Comparison of ENCODE assay signal across 8 mouse cellular contexts in the genomic region with DNA sequence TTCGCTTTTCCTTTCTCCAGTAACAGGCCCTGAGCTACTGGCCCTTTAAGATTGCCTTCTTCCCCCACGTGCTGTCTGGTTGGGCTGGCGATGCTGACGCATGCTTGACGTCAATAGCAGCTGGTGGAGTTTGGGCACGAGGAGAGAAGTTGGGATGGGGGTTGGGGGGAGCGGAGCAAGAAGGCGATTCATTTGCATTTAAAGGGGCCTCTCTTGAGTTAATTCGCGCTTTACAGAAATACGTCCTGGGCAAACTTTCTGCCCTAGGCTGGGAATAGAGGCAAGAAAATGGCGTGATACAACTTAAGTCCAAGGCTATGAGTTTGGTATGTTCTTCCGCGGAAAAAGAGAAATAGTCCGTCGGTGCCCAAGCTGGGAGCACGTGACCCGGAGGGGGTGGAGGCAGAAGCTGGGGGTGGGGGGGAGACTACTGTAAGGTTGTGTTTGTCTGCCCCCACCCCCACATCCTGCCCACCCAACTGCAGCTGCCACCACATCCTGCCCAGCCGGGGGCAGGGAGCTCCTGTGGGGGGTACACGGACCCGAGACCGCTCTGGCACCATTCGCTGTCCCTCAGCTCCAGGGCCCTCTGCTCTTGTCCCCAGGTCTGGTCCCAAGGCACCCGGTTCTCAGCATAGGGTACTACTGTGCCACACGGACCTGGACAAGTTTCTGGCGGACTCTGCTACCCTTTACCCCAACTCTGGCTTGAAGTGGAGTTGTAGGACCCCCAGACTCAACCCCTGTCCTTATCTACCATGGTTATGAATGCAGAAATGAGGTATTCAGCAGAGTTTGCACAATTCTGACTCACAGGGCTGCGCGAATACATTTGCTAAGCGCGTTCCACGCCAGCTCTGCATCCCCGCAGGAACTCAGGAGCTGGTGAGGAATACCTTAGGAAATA. TPM values are rescaled to one million over a fixed set of nuclear protein-coding genes. Genes with fewer than 3 reads are reported as not detected.
DNase-seq lines count a peak whose midpoint lies in the region; ATAC-seq and TF ChIP-seq lines count a peak whose summit lies in the region.

No protein-coding gene starts in this region.

- TF ChIP-seq RAD21 in CH12.LX (IDR thresholded peaks at IDR 0.05; ENCODE audit: low read depth, low read length) = no peak

- TF ChIP-seq CTCF in CH12.LX (conservative IDR thresholded peaks at IDR 0.05 in 1 of 2, IDR thresholded peaks at IDR 0.05 in 1 of 2; ENCODE audit: low read depth in 2 of 2, low read length in 2 of 2) = no peak
- no peak for TF ChIP-seq CTCF in liver, postnatal 0 days (IDR thresholded peaks at IDR 0.05; ENCODE audit: low read depth)

- ATAC-seq in forebrain, embryonic 13.5 days = peak; percentile 84
- peak; percentile 49 for ATAC-seq in liver, postnatal 0 days
- peak; percentile 81 for ATAC-seq in neural tube, embryonic 14.5 days (ENCODE audit: low read depth)

- peaks cover 0 to 2% of the 10 kb centered on the region in 2 experiments for H3K36me3 ChIP-seq in CH12.LX (replicated peaks in 1 of 2; ENCODE audit: control insufficient read depth in 1 of 2, insufficient read depth in 1 of 2, low read length in 1 of 2)
- H3K36me3 ChIP-seq in forebrain, embryonic 13.5 days (ENCODE audit: poor library complexity, severe bottlenecking) = no peaks in the 10 kb centered on the region
- no peaks in the 10 kb centered on the region for H3K36me3 ChIP-seq in liver, postnatal 0 days (replicated peaks; ENCODE audit: insufficient read depth, low read length)
- no peaks in the 10 kb centered on the region for H3K36me3 ChIP-seq in neural tube, embryonic 14.5 days (ENCODE audit: control insufficient read depth, insufficient read depth, low read length)

- in situ Hi-C loops in CH12.LX (cut with MboI; ENCODE audit: low pct_ligation_motif_present, low pct_unique_long_range_greater_than_20kb, low sequenced_read_pairs) = no loop called here

- peak; percentile 43; the same call in 1 of the 2 replicates for TF ChIP-seq POLR2A in CH12.LX (IDR thresholded peaks at IDR 0.05; ENCODE audit: low read depth, low read length)

- H3K27ac ChIP-seq in CH12.LX (ENCODE audit: insufficient read depth, low read depth) = peak overlapping the region; percentile 88
- peak overlapping the region; percentile 75 for H3K27ac ChIP-seq in forebrain, embryonic 13.5 days
- peak overlapping the region; percentile 97 for H3K27ac ChIP-seq in liver, postnatal 0 days (ENCODE audit: low read depth)
- H3K27ac ChIP-seq in neural tube, embryonic 14.5 days (ENCODE audit: low read depth, low read length) = peak overlapping the region; percentile 74

- under 1% methylated on average over 32 of the region's 32 CpGs for WGBS in forebrain, embryonic 13.5 days
- WGBS in large intestine, adult 2 months = 0% methylated on average over 32 of the region's 32 CpGs
- WGBS in liver, postnatal 0 days (ENCODE audit: insufficient replicate concordance) = under 1% methylated on average over 32 of the region's 32 CpGs
- under 1% methylated on average over 32 of the region's 32 CpGs for WGBS in neural tube, embryonic 14.5 days

- intact Hi-C loops in heart, postnatal 10 days (cut with DNase I) = no loop called here

- peak; percentile 98 for DNase-seq in CH12.LX (ENCODE audit: extremely low read depth)
- peak; percentile 76 for DNase-seq in c-Kit-positive CD71-positive TER-119-positive erythroid progenitor cells, embryonic 14.5 days (ENCODE audit: low spot score)
- peak; percentile 97 for DNase-seq in heart, postnatal 10 days
- peak; percentile 94 for DNase-seq in large intestine, adult 2 months (ENCODE audit: low read depth, low spot score)
- DNase-seq in liver, postnatal 0 days = peak; percentile 90
- DNase-seq in testis, postnatal 10 days (ENCODE audit: low spot score) = peak; percentile 89

- H3K4me2 ChIP-seq in CH12.LX (ENCODE audit: insufficient read depth, low read depth, poor library complexity, severe bottlenecking) = peak overlapping the region; percentile 84
- H3K4me2 ChIP-seq in forebrain, embryonic 13.5 days = peak overlapping the region; percentile 88
- peak overlapping the region; percentile 79 for H3K4me2 ChIP-seq in liver, postnatal 0 days (ENCODE audit: low read depth, low read length)
- H3K4me2 ChIP-seq in neural tube, embryonic 14.5 days (ENCODE audit: low read depth, low read length) = peak overlapping the region; percentile 93

- H3K4me1 ChIP-seq in CH12.LX (ENCODE audit: control insufficient read depth in 1 of 2, insufficient read depth in 2 of 2) = peaks cover 14 to 54% of the 10 kb centered on the region in 2 experiments
- H3K4me1 ChIP-seq in forebrain, embryonic 13.5 days = peaks cover 48% of the 10 kb centered on the region
- H3K4me1 ChIP-seq in liver, postnatal 0 days (ENCODE audit: insufficient read depth) = peaks cover 41% of the 10 kb centered on the region
- peaks cover 16% of the 10 kb centered on the region for H3K4me1 ChIP-seq in neural tube, embryonic 14.5 days (ENCODE audit: control insufficient read depth, insufficient read depth, low read length)

- TF ChIP-seq EP300 in CH12.LX (IDR thresholded peaks at IDR 0.05; ENCODE audit: low read length) = 0 out of 2 replicates have a peak, but pooled peaks have one; percentile 2
- TF ChIP-seq EP300 in liver, postnatal 0 days (IDR thresholded peaks at IDR 0.05; ENCODE audit: low read depth) = peak; percentile 86

- dilution Hi-C loops in CH12.LX (cut with MboI; ENCODE audit: extremely low pct_ligation_motif_present, extremely low pct_unique_long_range_greater_than_20kb, low sequenced_read_pairs) = no loop called here

- H3K27me3 ChIP-seq in CH12.LX (replicated peaks) = no peaks in the 10 kb centered on the region
- H3K27me3 ChIP-seq in forebrain, embryonic 13.5 days = peaks cover 18% of the 10 kb centered on the region
- no peaks in the 10 kb centered on the region for H3K27me3 ChIP-seq in liver, postnatal 0 days (ENCODE audit: insufficient read depth, low read length)
- H3K27me3 ChIP-seq in neural tube, embryonic 14.5 days (ENCODE audit: control insufficient read depth, insufficient read depth, low read length) = peaks cover 4% of the 10 kb centered on the region

- peak overlapping the region; percentile 80 for H3K9ac ChIP-seq in CH12.LX (ENCODE audit: insufficient read depth, low read depth)
- H3K9ac ChIP-seq in forebrain, embryonic 13.5 days = peak overlapping the region; percentile 67
- peak overlapping the region; percentile 69 for H3K9ac ChIP-seq in liver, postnatal 0 days (replicated peaks)
- peak overlapping the region; percentile 37 for H3K9ac ChIP-seq in neural tube, embryonic 14.5 days (replicated peaks; ENCODE audit: low read depth, low read length)

- peaks cover 11% of the 10 kb centered on the region for H3K79me2 ChIP-seq in CH12.LX (replicated peaks; ENCODE audit: control insufficient read depth, extremely low read depth, insufficient read depth, poor library complexity, severe bottlenecking)

- no peaks in the 10 kb centered on the region for H3K9me3 ChIP-seq in CH12.LX (replicated peaks; ENCODE audit: low read length)
- no peaks in the 10 kb centered on the region for H3K9me3 ChIP-seq in forebrain, embryonic 13.5 days (replicated peaks)
- no peaks in the 10 kb centered on the region for H3K9me3 ChIP-seq in liver, postnatal 0 days (ENCODE audit: low read length)
- H3K9me3 ChIP-seq in neural tube, embryonic 14.5 days (ENCODE audit: control insufficient read depth, low read length) = no peaks in the 10 kb centered on the region

- H3K4me3 ChIP-seq in CH12.LX (replicated peaks in 1 of 3; ENCODE audit: low read depth in 2 of 3, low read length in 2 of 3, poor library complexity in 1 of 3) = peak overlapping the region; percentile 56 to 72 (median 69)
- peak overlapping the region; percentile 57 for H3K4me3 ChIP-seq in forebrain, embryonic 13.5 days
- peak overlapping the region; percentile 48 for H3K4me3 ChIP-seq in liver, postnatal 0 days (ENCODE audit: low read depth, low read length)
- peak overlapping the region; percentile 43 for H3K4me3 ChIP-seq in neural tube, embryonic 14.5 days (ENCODE audit: low read depth, low read length)

TF ChIP-seq in CH12.LX, 34 proteins besides CTCF, POLR2A, EP300 and RAD21 (continues in another document):
- TF ChIP-seq ETS1 (conservative IDR thresholded peaks at IDR 0.05; ENCODE audit: low read depth, low read length) (peak; percentile 100), JUND (conservative IDR thresholded peaks at IDR 0.05; ENCODE audit: low read depth, low read length) (0 out of 2 replicates have a peak, but pooled peaks have one; percentile 23), ZKSCAN1 (IDR thresholded peaks at IDR 0.05; ENCODE audit: borderline replicate concordance, low read depth, low read length) (no peak), SIN3A (IDR thresholded peaks at IDR 0.05; ENCODE audit: low read length) (peak; percentile 99), UBTF (IDR thresholded peaks at IDR 0.05; ENCODE audit: low read depth, low read length) (no peak), RCOR1 (conservative IDR thresholded peaks at IDR 0.05; ENCODE audit: low read depth, low read length) (no peak; the same call in 1 of the 2 replicates), BHLHE40 (IDR thresholded peaks at IDR 0.05; ENCODE audit: low read depth, low read length) (peak; percentile 99), E2F4 (IDR thresholded peaks at IDR 0.05; ENCODE audit: insufficient replicate concordance, low read depth, low read length) (no peak), ELF1 (IDR thresholded peaks at IDR 0.05; ENCODE audit: low read depth, low read length) (peak; percentile 35; the same call in 1 of the 2 replicates), MAX (IDR thresholded peaks at IDR 0.05; ENCODE audit: low read length) (peak; percentile 99), USF1 (IDR thresholded peaks at IDR 0.05; ENCODE audit: low read depth, low read length) (peak; percentile 82)

RNA-seq across cellular contexts. Expression of a gene that starts 3.6 kb away (rescaled TPM):
- total RNA-seq in CH12.LX (2012; rRNA removed) = 10.9 and 11.0 TPM in 2 replicates
- total RNA-seq in CH12.LX (2014; rRNA removed) = 4.3 and 4.8 TPM in 2 replicates
- polyA plus RNA-seq in CH12.LX (2012; ENCODE audit: insufficient read length, low read depth) = 51.2 and 75.8 TPM in 2 replicates
- polyA plus RNA-seq in forebrain, embryonic 13.5 days (2015; fragmentation: Nextera tagmentation; extraction: Ambion mirVana) = 15.0 and 16.5 TPM in 2 replicates
- total RNA-seq in heart, postnatal 10 days (2021) = 100 to 1,000 TPM; 121 to 133 TPM
- polyA plus RNA-seq in large intestine, adult 2 months (2012; rRNA removed) = 26.1 and 40.8 TPM in 2 replicates
- polyA plus RNA-seq in liver, postnatal 0 days (2015; fragmentation: Nextera tagmentation; extraction: Ambion mirVana) = 5.7 and 6.4 TPM in 2 replicates
- 19.6 and 20.4 TPM in 2 replicates for polyA plus RNA-seq in neural tube, embryonic 14.5 days (2014; fragmentation: Nextera tagmentation; extraction: Ambion mirVana)

RNA-seq across cellular contexts. Expression of a gene that starts 56.8 kb away (rescaled TPM):
- total RNA-seq in CH12.LX (2012; rRNA removed) = 15.9 and 21.9 TPM in 2 replicates
- total RNA-seq in CH12.LX (2014; rRNA removed) = 12.1 and 13.0 TPM in 2 replicates
- polyA plus RNA-seq in CH12.LX (2012; ENCODE audit: insufficient read length, low read depth) = 16.1 and 18.3 TPM in 2 replicates
- 13.8 and 15.3 TPM in 2 replicates for polyA plus RNA-seq in forebrain, embryonic 13.5 days (2015; fragmentation: Nextera tagmentation; extraction: Ambion mirVana)
- total RNA-seq in heart, postnatal 10 days (2021) = 10 to 100 TPM; 15.6 to 19.3 TPM
- 14.3 and 18.7 TPM in 2 replicates for polyA plus RNA-seq in large intestine, adult 2 months (2012; rRNA removed)
- polyA plus RNA-seq in liver, postnatal 0 days (2015; fragmentation: Nextera tagmentation; extraction: Ambion mirVana) = 2.9 and 3.2 TPM in 2 replicates
- polyA plus RNA-seq in neural tube, embryonic 14.5 days (2014; fragmentation: Nextera tagmentation; extraction: Ambion mirVana) = 1.2 and 2.5 TPM in 2 replicates

Comparison
In these comparisons a context has a peak if more than half of its experiments do, and no peak if none do; other contexts are left out.
1. Peak in every context shown above with its lines: DNase-seq, ATAC-seq, H3K4me3 ChIP-seq and H3K27ac ChIP-seq.